In the genomic region with DNA sequence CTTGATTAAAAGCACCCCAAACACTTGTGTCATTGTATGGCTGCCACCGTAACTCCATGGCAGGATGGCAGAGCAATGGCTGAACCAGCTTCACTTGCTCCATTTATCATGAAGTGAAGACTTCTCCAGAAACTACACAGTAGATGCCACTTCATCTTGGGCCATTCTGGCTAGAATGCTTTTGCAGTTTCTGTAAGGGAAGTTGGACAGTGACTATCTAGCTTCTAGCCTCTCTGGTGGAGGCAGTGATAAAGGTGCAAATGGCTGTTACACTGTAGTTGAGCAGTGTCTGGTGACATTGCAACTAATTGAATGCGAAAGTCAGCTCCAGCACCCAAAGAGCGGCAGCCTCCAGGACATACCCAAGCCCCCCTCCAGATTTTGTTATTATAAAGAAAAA, we compare ENCODE assay signal across 27 mouse cellular contexts.
DNase-seq lines count a peak whose midpoint lies in the region; ATAC-seq lines count a peak whose summit lies in the region.
"Had no signal": no experiment of that assay in that cellular context is flagged by ENCODE, and none has a peak within 500 bp of the region (broad histone marks: within the 10 kb centered on the region; RNA-seq: fewer than 3 reads in every experiment).

No protein-coding gene starts in this region.

- no peak overlapping the region for H3K4me2 ChIP-seq in lung, embryonic 15.5 days
- H3K4me2 ChIP-seq: embryonic facial prominence, embryonic 15.5 days; hindbrain, embryonic 14.5 days; limb, embryonic 12.5 days; liver, embryonic 15.5 days; midbrain, embryonic 12.5 days; neural tube, embryonic 12.5 days had no signal

- peak; percentile 74 for DNase-seq in heart, adult 11 months
- DNase-seq in heart, postnatal 10 days, result no peak
- no peak for DNase-seq in lung, postnatal 36 days
- DNase-seq in Muller cell, postnatal 12 days (ENCODE audit: inconsistent ontology term), result peak; percentile 77
- no peak for DNase-seq in right cerebral cortex, postnatal 25 days
- DNase-seq: adrenal gland, postnatal 25 days; cerebellum, adult 11-12 months; cerebellum, adult 9-11 months; kidney, adult 8-10 months; kidney, postnatal 4 days; layer of hippocampus, postnatal 36 days; lung, postnatal 10 days; right cerebral cortex, adult 18-20 months; right cerebral cortex, postnatal 4 days; thymus, postnatal 4 days had no signal

- H3K4me1 ChIP-seq in lung, embryonic 15.5 days, result peaks cover 51% of the 10 kb centered on the region
- H3K4me1 ChIP-seq: liver, embryonic 15.5 days; midbrain, embryonic 12.5 days; neural tube, embryonic 12.5 days had no signal

- no peaks in the 10 kb centered on the region; the same call in 1 of the 2 replicates for H3K36me3 ChIP-seq in lung, embryonic 15.5 days
- H3K36me3 ChIP-seq: embryonic facial prominence, embryonic 15.5 days; heart, embryonic 10.5 days; liver, embryonic 15.5 days; midbrain, embryonic 12.5 days had no signal

- WGBS in lung, embryonic 15.5 days, result 69% methylated on average over 3 of the region's 3 CpGs

- H3K27me3 ChIP-seq in lung, embryonic 15.5 days, result no peaks in the 10 kb centered on the region
- H3K27me3 ChIP-seq: embryonic facial prominence, embryonic 15.5 days; limb, embryonic 12.5 days; liver, embryonic 15.5 days; neural tube, embryonic 12.5 days had no signal

- no peak overlapping the region for H3K4me3 ChIP-seq in lung, embryonic 15.5 days
- H3K4me3 ChIP-seq: embryonic facial prominence, embryonic 15.5 days; heart, embryonic 10.5 days; limb, embryonic 12.5 days; liver, embryonic 15.5 days; midbrain, embryonic 12.5 days; myocyte; neural tube, embryonic 12.5 days had no signal

- intact Hi-C loops in heart, postnatal 10 days (cut with DNase I), result no loop called here

- H3K27ac ChIP-seq in lung, embryonic 15.5 days, result peak overlapping the region; percentile 42; the same call in 1 of the 2 replicates
- H3K27ac ChIP-seq: embryonic facial prominence, embryonic 15.5 days; heart, embryonic 10.5 days; hindbrain, embryonic 14.5 days; kidney, postnatal 0 days; limb, embryonic 12.5 days; liver, embryonic 15.5 days; midbrain, embryonic 12.5 days; neural tube, embryonic 12.5 days had no signal

- no peak overlapping the region for H3K9ac ChIP-seq in lung, embryonic 15.5 days
- H3K9ac ChIP-seq: embryonic facial prominence, embryonic 15.5 days; hindbrain, embryonic 14.5 days; limb, embryonic 12.5 days; liver, embryonic 15.5 days; midbrain, embryonic 12.5 days; neural tube, embryonic 12.5 days had no signal

- no peaks in the 10 kb centered on the region for H3K9me3 ChIP-seq in lung, embryonic 15.5 days
- H3K9me3 ChIP-seq: embryonic facial prominence, embryonic 15.5 days; heart, embryonic 10.5 days; limb, embryonic 12.5 days; liver, embryonic 15.5 days; midbrain, embryonic 12.5 days; neural tube, embryonic 12.5 days had no signal

- ATAC-seq in lung, embryonic 15.5 days (ENCODE audit: borderline replicate concordance, extremely low read depth, low FRiP score, low TSS enrichment), result no peak
- ATAC-seq in megakaryocyte progenitor cell, adult 5-6 weeks (replicated peaks; ENCODE audit: poor library complexity), result peak; percentile 62
- ATAC-seq: forebrain, embryonic 14.5 days had no signal

Comparison
In these comparisons a context has a peak if more than half of its experiments do, and no peak if none do; other contexts are left out.
1. DNase-seq: peak in heart, adult 11 months (single experiment) and Muller cell, postnatal 12 days (single experiment); none in heart, postnatal 10 days (0 of 2), lung, postnatal 36 days (single experiment) and right cerebral cortex, postnatal 25 days (single experiment).